Mouse (Mus musculus) lung, adult 2 months (tissue): ENCODE data around the gene Ccdc51.

Experiments used
- CTCF ChIP-seq: fragments of 200-500 bp; IDR thresholded peaks from 2 replicates; pipeline ENCODE4 v1.5.1; 2011; ENCODE audit warnings: mild to moderate bottlenecking, low read length, control low read depth; ENCODE audit not compliant: insufficient read depth
- POLR2A ChIP-seq: fragments of 200-500 bp; IDR thresholded peaks from 2 replicates; pipeline ENCODE4 v1.6.1; 2011; ENCODE audit warnings: low read depth, mild to moderate bottlenecking, control low read depth, low read length, borderline replicate concordance; ENCODE audit errors: extremely low read depth

DNA sequence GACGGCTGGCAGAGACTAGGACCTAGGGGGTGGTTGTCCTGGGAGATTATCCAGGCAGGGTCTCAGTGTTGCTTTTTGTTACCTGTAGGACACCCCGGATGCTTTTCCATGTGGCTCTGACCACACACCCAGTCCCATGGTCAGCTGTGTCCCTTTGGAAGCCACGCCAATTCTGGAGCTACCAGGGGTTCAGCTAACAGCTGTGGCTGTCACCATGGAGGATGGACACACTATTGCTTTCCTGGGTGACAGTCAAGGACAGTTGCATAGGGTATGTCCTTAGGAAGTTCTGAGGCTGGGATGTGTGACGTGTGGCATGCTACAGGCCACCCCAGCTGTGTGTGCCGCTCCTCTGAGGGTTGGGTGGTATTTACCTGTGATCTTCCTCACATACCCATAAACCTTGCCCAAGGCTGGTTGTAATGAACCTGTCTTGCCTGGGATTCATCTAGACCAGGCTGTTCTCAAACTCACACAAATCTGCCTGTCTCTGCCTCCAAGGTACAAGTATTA lies 19.7 kb downstream of the Ccdc51 start:
- TF ChIP-seq POLR2A (no peak), CTCF (no peak)
